Mouse (Mus musculus) lung, postnatal 0 days (tissue): Measurements from ENCODE around the gene Ccdc85c. TPM values are rescaled to one million over a fixed set of nuclear protein-coding genes. Genes with fewer than 3 reads are reported as not detected.

Source experiments
- ATAC-seq: fragments of 200-750 bp; cut with Nextera tagmentation; 2 replicates; pipeline ENCODE4 v1.8.0; 2017; ENCODE audit warnings: moderate library complexity
- DNase-seq: peaks from one replicate; pipeline ENCODE4 v3.0.0-alpha.2; 2016; ENCODE audit warnings: low spot score
- H3K27ac ChIP-seq: fragments of 300-500 bp; sonication (generic); 2 replicates; pipeline ENCODE4 v1.5.1; 2014; ENCODE audit warnings: antibody characterized with exemption, mild to moderate bottlenecking, low read length, mixed read lengths
- H3K27me3 ChIP-seq: fragments of 300-500 bp; sonication (generic); replicated peaks from 2 replicates; pipeline ENCODE4 v1.6.1; 2014; ENCODE audit warnings: low read length, mixed read lengths; ENCODE audit not compliant: insufficient read depth
- H3K36me3 ChIP-seq: fragments of 300-500 bp; sonication (generic); 2 replicates; pipeline ENCODE4 v1.6.1; 2014; ENCODE audit warnings: low read length, mixed read lengths; ENCODE audit not compliant: insufficient read depth
- H3K4me1 ChIP-seq: fragments of 300-500 bp; sonication (generic); 2 replicates; pipeline ENCODE4 v1.6.1; 2014; ENCODE audit warnings: antibody characterized with exemption, low read depth, low read length, mixed read lengths; ENCODE audit not compliant: insufficient read depth
- H3K4me2 ChIP-seq: fragments of 300-500 bp; sonication (generic); replicated peaks from 2 replicates; pipeline ENCODE4 v1.6.1; 2014; ENCODE audit warnings: low read depth, mild to moderate bottlenecking, low read length, moderate library complexity, mixed read lengths
- H3K4me3 ChIP-seq: fragments of 300-500 bp; sonication (generic); 2 replicates; pipeline ENCODE4 v1.5.1; 2014; ENCODE audit warnings: low read depth, low read length
- H3K9ac ChIP-seq: fragments of 300-500 bp; sonication (generic); replicated peaks from 2 replicates; pipeline ENCODE4 v1.6.1; 2014; ENCODE audit warnings: low read depth, mild to moderate bottlenecking
- H3K9me3 ChIP-seq: fragments of 300-500 bp; sonication (generic); 2 replicates; pipeline ENCODE4 v1.6.1; 2016; ENCODE audit warnings: low read length, mixed read lengths
- CTCF ChIP-seq: IDR thresholded peaks from 2 replicates; pipeline ENCODE4 v1.5.1; 2016; ENCODE audit warnings: antibody characterized with exemption, mild to moderate bottlenecking
- EP300 ChIP-seq: IDR thresholded peaks from 2 replicates; pipeline ENCODE4 v1.6.1; 2016; ENCODE audit warnings: antibody characterized with exemption, mild to moderate bottlenecking, control low read depth
- WGBS: fragments of 180-500 bp; shearing (Covaris S2); extraction: QIAGEN DNeasy Blood & Tissue Kit; methylation state at CpG from one replicate; pipeline ENCODE4 v1.1.7; 2014; 5-methylcytosine and 5-hydroxymethylcytosine counted together
- polyA plus RNA-seq: library from polyadenylated mRNA; unstranded; fragments of >200 nt; fragmentation: Nextera tagmentation; extraction: Ambion mirVana; gene quantifications from 2 replicates; pipeline ENCODE4 v1.2.1, GENCODE M21; 2015

Ccdc85c gene
- polyA plus RNA-seq, 1 experiment from 2014 or later, result 4.5 TPM

DNA sequence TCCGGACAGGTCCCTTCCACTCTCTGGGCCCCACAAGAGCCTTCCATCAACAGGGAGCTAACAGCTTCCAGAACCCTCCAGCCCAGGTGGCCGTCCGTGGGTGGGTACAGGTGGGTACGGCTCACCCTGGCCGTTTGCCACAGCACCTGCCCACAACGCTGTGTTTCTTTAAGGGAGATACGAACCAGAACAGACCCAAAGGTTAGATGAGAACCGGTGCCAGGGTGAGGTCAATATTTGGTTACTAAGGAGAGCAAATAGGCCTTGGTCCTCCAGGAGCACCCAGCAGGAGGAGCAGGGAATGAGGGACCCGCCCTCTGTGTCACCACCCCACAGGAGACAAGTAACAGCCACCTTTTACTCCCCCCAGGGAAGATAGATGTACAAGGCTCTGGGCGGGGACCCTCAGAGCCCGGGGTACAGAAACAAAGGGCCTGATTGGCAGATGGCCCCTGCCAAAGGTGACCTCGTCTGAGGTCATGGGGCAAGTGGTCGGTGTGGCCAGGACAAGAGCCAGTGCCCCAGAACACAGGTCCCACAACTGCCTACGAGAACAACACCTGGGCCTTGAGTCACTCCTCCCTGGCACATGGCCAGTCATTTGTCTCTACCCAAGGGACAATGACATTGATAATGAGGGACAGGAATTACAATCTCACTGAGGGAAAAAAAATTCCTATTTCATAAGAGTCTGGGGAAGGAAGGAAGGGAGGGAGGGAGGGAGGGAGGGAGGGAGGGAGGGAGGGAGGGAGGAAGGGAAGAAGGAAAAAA, 40.2 kb downstream of the Ccdc85c start:
- peaks cover 24% of the 10 kb centered on the region; the same call in 1 of the 2 replicates for H3K4me1 ChIP-seq
- no peak overlapping the region for H3K9ac ChIP-seq
- TF ChIP-seq EP300, result no peak
- TF ChIP-seq CTCF, result no peak
- no peak overlapping the region for H3K4me2 ChIP-seq
- H3K36me3 ChIP-seq, result no peaks in the 10 kb centered on the region
- no peak overlapping the region for H3K4me3 ChIP-seq
- DNase-seq (peak; percentile 38), ATAC-seq (no peak)
- 52% methylated on average over 14 of the region's 14 CpGs for WGBS
- no peaks in the 10 kb centered on the region for H3K27me3 ChIP-seq
- no peak overlapping the region for H3K27ac ChIP-seq
- H3K9me3 ChIP-seq, result no peaks in the 10 kb centered on the region

DNA sequence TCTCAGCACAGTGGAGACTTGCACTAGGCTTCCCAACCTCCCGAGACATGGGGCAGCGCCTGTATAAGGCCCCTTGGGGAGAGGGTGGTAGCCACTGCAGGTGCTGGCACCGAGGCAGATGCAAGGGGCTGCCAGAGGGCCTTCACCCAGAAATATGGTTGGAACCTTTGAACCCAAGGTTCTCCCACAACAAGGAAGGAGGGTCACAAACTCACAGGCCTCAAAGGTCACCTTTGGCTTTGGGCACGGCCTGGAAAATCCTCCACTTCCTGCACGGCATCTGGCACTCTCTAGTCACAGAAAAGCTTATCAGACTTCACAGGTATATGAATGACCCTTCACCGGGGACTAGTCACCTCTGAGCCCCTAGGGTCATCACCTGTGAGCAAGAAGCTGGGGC, 41.5 kb downstream of the Ccdc85c start:
- DNase-seq (no peak), ATAC-seq (no peak)
- TF ChIP-seq CTCF, result no peak
- no peak for TF ChIP-seq EP300
- WGBS, result 81% methylated on average over 6 of the region's 6 CpGs
- H3K36me3 ChIP-seq, result no peaks in the 10 kb centered on the region
- H3K4me1 ChIP-seq, result peaks cover 16% of the 10 kb centered on the region; the same call in 1 of the 2 replicates
- H3K4me2 ChIP-seq, result no peak overlapping the region
- H3K27me3 ChIP-seq, result no peaks in the 10 kb centered on the region
- H3K4me3 ChIP-seq, result no peak overlapping the region
- no peaks in the 10 kb centered on the region for H3K9me3 ChIP-seq
- H3K27ac ChIP-seq, result no peak overlapping the region
- no peak overlapping the region for H3K9ac ChIP-seq

DNA sequence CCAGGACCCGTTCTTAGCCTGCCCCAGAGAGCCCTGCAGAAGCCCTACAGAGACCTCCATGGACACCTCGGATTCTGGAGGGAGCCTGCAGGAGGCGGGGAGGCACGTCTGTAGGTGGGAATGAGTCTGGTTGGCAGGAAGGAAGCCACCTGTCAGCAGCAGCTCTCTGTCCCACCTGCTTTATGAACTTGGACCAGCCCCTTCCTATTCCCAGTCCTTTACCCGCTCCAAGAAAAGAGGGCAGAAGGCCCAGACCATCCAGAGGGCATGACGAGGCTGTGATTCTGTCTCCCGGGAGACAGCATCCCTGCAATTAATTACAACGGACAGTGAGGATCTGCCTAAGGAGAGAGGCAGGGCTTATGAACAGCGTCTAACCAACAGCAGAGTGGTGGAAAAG, 43.3 kb downstream of the Ccdc85c start:
- no peaks in the 10 kb centered on the region for H3K9me3 ChIP-seq
- no peak for TF ChIP-seq CTCF
- TF ChIP-seq EP300, result no peak
- H3K9ac ChIP-seq, result no peak overlapping the region
- WGBS, result 47% methylated on average over 9 of the region's 9 CpGs
- no peak for DNase-seq
- H3K4me3 ChIP-seq, result no peak overlapping the region
- no peaks in the 10 kb centered on the region for H3K27me3 ChIP-seq
- no peaks in the 10 kb centered on the region for H3K36me3 ChIP-seq
- H3K4me1 ChIP-seq, result peaks cover 8% of the 10 kb centered on the region; the same call in 1 of the 2 replicates
- no peak overlapping the region for H3K4me2 ChIP-seq
- no peak overlapping the region for H3K27ac ChIP-seq
- ATAC-seq, result no peak

DNA sequence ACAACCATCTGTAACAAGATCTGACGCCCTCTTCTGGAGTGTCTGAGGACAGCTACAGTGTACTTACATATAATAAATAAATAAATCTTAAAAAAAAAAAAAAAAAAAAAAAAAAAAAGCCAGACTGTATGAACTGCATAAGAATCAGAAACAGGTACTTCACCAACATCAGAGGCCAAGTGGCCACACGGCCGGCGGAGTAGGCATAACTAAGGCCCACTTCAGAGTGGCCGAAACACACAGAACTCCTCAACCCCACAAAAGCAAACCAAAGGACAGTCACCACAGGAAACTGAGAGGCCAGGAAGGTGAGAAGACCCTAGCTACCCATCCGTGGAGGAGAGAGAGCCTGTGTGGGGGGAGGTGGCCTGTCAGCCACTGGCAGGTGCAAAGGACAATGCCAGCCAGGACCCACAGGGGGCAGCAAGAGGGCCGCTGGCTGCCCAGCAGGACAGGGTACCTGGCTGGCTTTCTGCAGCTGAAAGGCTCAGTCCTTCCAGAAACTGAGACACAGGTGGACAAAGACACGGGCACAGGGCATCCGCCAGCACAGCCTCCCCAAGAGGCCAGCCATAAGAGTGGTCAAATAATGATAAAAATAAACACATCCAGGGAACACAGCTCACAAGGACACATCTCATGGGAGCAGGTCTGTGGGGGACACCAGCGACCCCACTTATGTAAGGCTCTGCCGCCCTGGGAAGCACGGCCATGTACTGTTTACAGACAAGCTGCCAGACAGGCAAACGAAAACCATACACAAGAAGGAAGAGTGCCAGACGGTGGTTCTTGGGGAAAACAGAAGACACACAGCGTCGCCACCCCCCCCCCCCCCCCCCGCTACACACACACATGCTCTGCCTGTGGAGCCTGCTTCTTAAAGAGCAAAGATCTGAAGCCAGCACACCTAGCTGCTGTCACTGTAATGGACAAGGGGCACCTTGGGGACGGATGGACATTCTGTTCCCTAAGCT, 44.1 kb downstream of the Ccdc85c start:
- Histone ChIP-seq H3K9ac (no peak overlapping the region), H3K27ac (no peak overlapping the region), H3K36me3 (no peaks in the 10 kb centered on the region), H3K4me3 (no peak overlapping the region), H3K4me2 (no peak overlapping the region), H3K9me3 (no peaks in the 10 kb centered on the region), H3K27me3 (no peaks in the 10 kb centered on the region), H3K4me1 (0 out of 2 replicates have a peak, but pooled peaks cover 3% of the 10 kb centered on the region)
- DNase-seq (no peak), ATAC-seq (peak; percentile 60)
- TF ChIP-seq CTCF (peak; percentile 74), EP300 (no peak)
- 36% methylated on average over 16 of the region's 18 CpGs for WGBS

DNA sequence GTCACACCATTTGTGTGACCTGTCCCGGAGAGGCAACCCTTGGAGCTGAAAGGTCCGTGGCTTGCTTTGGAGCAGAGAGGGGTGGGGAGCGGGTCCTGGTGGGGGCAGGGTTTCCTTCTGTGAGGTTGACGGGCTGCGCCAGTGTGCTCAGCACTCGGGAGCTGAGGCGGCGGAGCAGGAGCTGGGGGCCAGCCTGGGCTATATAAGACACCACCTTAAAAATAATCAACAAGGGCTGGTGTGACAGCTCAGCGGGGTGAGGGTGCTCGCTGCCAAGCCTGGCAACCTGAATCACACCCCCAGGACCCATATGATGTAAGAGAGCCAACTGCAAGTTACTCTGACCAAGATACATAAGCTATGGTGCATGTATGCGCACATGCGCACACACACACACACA, 45.1 kb downstream of the Ccdc85c start:
- Histone ChIP-seq H3K27me3 (no peaks in the 10 kb centered on the region), H3K4me2 (no peak overlapping the region), H3K9me3 (no peaks in the 10 kb centered on the region), H3K4me1 (no peaks in the 10 kb centered on the region), H3K36me3 (no peaks in the 10 kb centered on the region), H3K9ac (no peak overlapping the region), H3K27ac (no peak overlapping the region), H3K4me3 (no peak overlapping the region)
- TF ChIP-seq CTCF, result no peak
- no peak for TF ChIP-seq EP300
- DNase-seq, result no peak
- ATAC-seq, result no peak
- 74% methylated on average over 12 of the region's 12 CpGs for WGBS

DNA sequence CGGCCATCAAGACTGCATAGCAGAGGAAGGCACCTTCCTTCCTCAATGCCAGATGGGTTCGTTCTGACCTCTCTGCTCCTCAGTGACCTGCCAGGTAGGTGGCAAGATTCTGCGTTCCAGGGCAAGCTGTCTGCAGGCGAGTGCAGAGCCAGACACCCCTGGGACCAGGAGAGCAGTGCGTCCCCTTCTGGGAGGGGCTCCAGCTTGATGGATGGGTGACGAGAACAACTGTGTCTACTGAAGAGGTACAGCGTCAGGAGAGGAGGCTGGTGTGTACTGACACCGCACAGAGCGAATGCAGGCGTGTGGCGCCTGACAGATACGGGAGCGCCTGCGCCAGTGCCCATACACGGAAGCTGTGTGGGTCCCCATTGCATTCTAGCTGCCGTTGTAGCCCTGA, 47.7 kb downstream of the Ccdc85c start:
- no peak for DNase-seq
- no peaks in the 10 kb centered on the region for H3K36me3 ChIP-seq
- no peak for ATAC-seq
- TF ChIP-seq CTCF (no peak), EP300 (no peak)
- H3K27ac ChIP-seq, result no peak overlapping the region
- H3K27me3 ChIP-seq, result no peaks in the 10 kb centered on the region
- 83% methylated on average over 16 of the region's 16 CpGs for WGBS
- H3K9me3 ChIP-seq, result no peaks in the 10 kb centered on the region
- no peaks in the 10 kb centered on the region for H3K4me1 ChIP-seq
- no peak overlapping the region for H3K4me3 ChIP-seq
- no peak overlapping the region for H3K4me2 ChIP-seq
- H3K9ac ChIP-seq, result no peak overlapping the region
